Mouse (Mus musculus): ENCODE data around the gene Ulk4. TPM values are rescaled to one million over a fixed set of nuclear protein-coding genes. Genes with fewer than 3 reads are reported as not detected.

Gene Ulk4
- polyA plus RNA-seq, 2 experiments, result 0.40 to 30.5 TPM

DNA sequence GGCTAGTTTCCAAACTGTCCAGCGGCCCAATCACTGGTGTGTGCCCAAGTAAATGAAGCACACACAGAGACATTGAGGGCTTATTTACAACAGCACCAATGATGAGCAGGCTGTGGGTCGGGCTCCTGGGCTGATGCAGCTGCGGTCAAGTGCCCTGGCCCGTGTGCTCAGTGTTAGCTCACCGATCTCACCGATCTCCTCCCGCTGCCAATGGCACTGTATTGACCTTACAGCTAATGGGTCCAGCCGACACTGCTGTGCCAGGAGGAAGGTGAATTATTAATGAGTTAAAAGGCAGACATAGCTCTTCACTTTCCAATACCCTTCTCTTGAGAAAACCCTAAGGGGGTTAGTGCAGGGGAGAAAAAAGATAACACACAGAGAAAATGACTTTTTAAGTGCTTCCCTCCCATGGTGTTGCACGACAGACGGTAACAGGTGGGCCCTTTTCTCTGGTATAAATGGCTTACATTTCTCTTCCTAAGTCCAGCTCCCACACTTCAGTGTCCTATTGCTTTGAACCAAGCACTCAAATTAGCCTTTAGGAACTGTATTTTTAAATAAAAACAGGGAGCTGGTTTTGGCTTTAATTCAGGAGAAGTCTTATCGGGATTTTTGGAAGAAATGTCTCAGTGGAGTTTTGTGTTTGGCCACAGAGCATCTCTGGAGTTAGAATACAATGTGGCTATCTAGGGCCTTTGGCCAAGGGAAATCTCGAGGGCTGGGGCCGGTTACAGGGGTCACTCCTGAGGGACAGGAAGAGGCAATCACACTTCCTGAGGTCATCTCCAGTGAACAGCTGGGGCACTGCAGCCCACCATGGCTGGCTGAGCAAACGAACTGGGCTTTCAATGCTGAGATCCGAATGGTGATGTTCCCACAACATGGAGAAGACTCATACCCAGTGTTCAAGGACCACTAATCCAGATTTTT is 282.5 kb downstream of the Ulk4 start:
- Histone ChIP-seq H3K36me3 (replicated peaks; ENCODE audit: control insufficient read depth, insufficient read depth, low read depth) (no peaks in the 10 kb centered on the region), H3K4me3 (ENCODE audit: insufficient read depth in 1 of 2, low read depth in 2 of 2, low read length in 2 of 2) (no peak overlapping the region)
- WGBS (ENCODE audit: insufficient replicate concordance), result 58% methylated on average over 15 of the region's 15 CpGs

GRCm38 (mm10) chr9:120993004-120993403 is 284.0 kb downstream of the Ulk4 start:
- H3K4me3 ChIP-seq (ENCODE audit: insufficient read depth in 1 of 2, low read depth in 2 of 2, low read length in 2 of 2), result no peak overlapping the region
- H3K36me3 ChIP-seq (replicated peaks; ENCODE audit: control insufficient read depth, insufficient read depth, low read depth), result no peaks in the 10 kb centered on the region
- no peaks in the 10 kb centered on the region for H3K27me3 ChIP-seq (ENCODE audit: control insufficient read depth, insufficient read depth, low read length)
- no peak overlapping the region for H3K27ac ChIP-seq
- DNase-seq (ENCODE audit: low read depth in 3 of 3, low spot score in 3 of 3), result no peak
- H3K9ac ChIP-seq (replicated peaks), result no peak overlapping the region
- H3K9me3 ChIP-seq (ENCODE audit: control insufficient read depth, low read length), result no peaks in the 10 kb centered on the region
- no peak overlapping the region for H3K4me2 ChIP-seq (ENCODE audit: low read depth)
- TF ChIP-seq CTCF (IDR thresholded peaks at IDR 0.05; ENCODE audit: low read depth) (no peak), EP300 (IDR thresholded peaks at IDR 0.05; ENCODE audit: low read depth) (no peak)
- ATAC-seq (ENCODE audit: insufficient read depth), result no peak
- H3K4me1 ChIP-seq (replicated peaks; ENCODE audit: control insufficient read depth in 2 of 2, insufficient read depth in 2 of 2, low read length in 1 of 2), result no peaks in the 10 kb centered on the region
- 57% methylated on average over 10 of the region's 10 CpGs for WGBS (ENCODE audit: insufficient replicate concordance)

More for the DNA sequence above, 282.5 kb downstream of the Ulk4 start:
- Histone ChIP-seq H3K4me2 (ENCODE audit: low read depth) (no peak overlapping the region), H3K4me1 (replicated peaks; ENCODE audit: control insufficient read depth in 2 of 2, insufficient read depth in 2 of 2, low read length in 1 of 2) (no peaks in the 10 kb centered on the region), H3K27ac (no peak overlapping the region), H3K9me3 (ENCODE audit: control insufficient read depth, low read length) (no peaks in the 10 kb centered on the region), H3K27me3 (ENCODE audit: control insufficient read depth, insufficient read depth, low read length) (no peaks in the 10 kb centered on the region), H3K9ac (replicated peaks) (no peak overlapping the region)
- TF ChIP-seq CTCF (IDR thresholded peaks at IDR 0.05; ENCODE audit: low read depth) (no peak), EP300 (IDR thresholded peaks at IDR 0.05; ENCODE audit: low read depth) (no peak)
- DNase-seq (ENCODE audit: low read depth in 3 of 3, low spot score in 3 of 3) (no peak), ATAC-seq (ENCODE audit: insufficient read depth) (no peak)

- Histone ChIP-seq H3K9ac (replicated peaks) (no peak overlapping the region), H3K36me3 (replicated peaks; ENCODE audit: control insufficient read depth, insufficient read depth, low read depth) (no peaks in the 10 kb centered on the region), H3K4me2 (ENCODE audit: low read depth) (no peak overlapping the region), H3K9me3 (ENCODE audit: control insufficient read depth, low read length) (no peaks in the 10 kb centered on the region), H3K27ac (no peak overlapping the region), H3K4me1 (replicated peaks; ENCODE audit: control insufficient read depth in 2 of 2, insufficient read depth in 2 of 2, low read length in 1 of 2) (no peaks in the 10 kb centered on the region), H3K4me3 (ENCODE audit: insufficient read depth in 1 of 2, low read depth in 2 of 2, low read length in 2 of 2) (no peak overlapping the region), H3K27me3 (ENCODE audit: control insufficient read depth, insufficient read depth, low read length) (no peaks in the 10 kb centered on the region)
- TF ChIP-seq CTCF (IDR thresholded peaks at IDR 0.05; ENCODE audit: low read depth) (no peak), EP300 (IDR thresholded peaks at IDR 0.05; ENCODE audit: low read depth) (no peak)
- 34% methylated on average over 2 of the region's 2 CpGs for WGBS (ENCODE audit: insufficient replicate concordance)
- no peak for ATAC-seq (ENCODE audit: insufficient read depth)
- no peak for DNase-seq (ENCODE audit: low read depth in 3 of 3, low spot score in 3 of 3)
Observed at GRCm38 (mm10) chr9:120991801-120992200, 285.2 kb downstream of the Ulk4 start.

GRCm38 (mm10) chr9:120989806-120990700 is 286.9 kb downstream of the Ulk4 start:
- H3K27ac ChIP-seq, result no peak overlapping the region
- no peak overlapping the region for H3K9ac ChIP-seq (replicated peaks)
- H3K4me3 ChIP-seq (ENCODE audit: insufficient read depth in 1 of 2, low read depth in 2 of 2, low read length in 2 of 2), result no peak overlapping the region
- ATAC-seq (ENCODE audit: insufficient read depth) (no peak), DNase-seq (ENCODE audit: low read depth in 3 of 3, low spot score in 3 of 3) (no peak)
- no peaks in the 10 kb centered on the region; a peak in 1 of 4 replicates for H3K4me1 ChIP-seq (replicated peaks; ENCODE audit: control insufficient read depth in 2 of 2, insufficient read depth in 2 of 2, low read length in 1 of 2)
- no peaks in the 10 kb centered on the region for H3K36me3 ChIP-seq (replicated peaks; ENCODE audit: control insufficient read depth, insufficient read depth, low read depth)
- TF ChIP-seq EP300 (IDR thresholded peaks at IDR 0.05; ENCODE audit: low read depth), result no peak
- no peak for TF ChIP-seq CTCF (IDR thresholded peaks at IDR 0.05; ENCODE audit: low read depth)
- WGBS (ENCODE audit: insufficient replicate concordance), result 70% methylated on average over 15 of the region's 15 CpGs
- no peaks in the 10 kb centered on the region for H3K27me3 ChIP-seq (ENCODE audit: control insufficient read depth, insufficient read depth, low read length)
- no peak overlapping the region for H3K4me2 ChIP-seq (ENCODE audit: low read depth)
- no peaks in the 10 kb centered on the region for H3K9me3 ChIP-seq (ENCODE audit: control insufficient read depth, low read length)

- Histone ChIP-seq H3K4me1 (replicated peaks; ENCODE audit: control insufficient read depth in 2 of 2, insufficient read depth in 2 of 2, low read length in 1 of 2) (peaks cover 0 to 15% of the 10 kb centered on the region in 2 experiments; a peak in 3 of 4 replicates), H3K9ac (replicated peaks) (no peak overlapping the region), H3K36me3 (replicated peaks; ENCODE audit: control insufficient read depth, insufficient read depth, low read depth) (no peaks in the 10 kb centered on the region), H3K4me3 (ENCODE audit: insufficient read depth in 1 of 2, low read depth in 2 of 2, low read length in 2 of 2) (no peak overlapping the region), H3K27me3 (ENCODE audit: control insufficient read depth, insufficient read depth, low read length) (no peaks in the 10 kb centered on the region), H3K27ac (no peak overlapping the region), H3K4me2 (ENCODE audit: low read depth) (no peak overlapping the region), H3K9me3 (ENCODE audit: control insufficient read depth, low read length) (no peaks in the 10 kb centered on the region)
- TF ChIP-seq EP300 (IDR thresholded peaks at IDR 0.05; ENCODE audit: low read depth), result no peak
- no peak for TF ChIP-seq CTCF (IDR thresholded peaks at IDR 0.05; ENCODE audit: low read depth)
- no peak for ATAC-seq (ENCODE audit: insufficient read depth)
- whole genome bisulfite sequencing (ENCODE audit: insufficient replicate concordance), result 60% methylated on average over 9 of the region's 9 CpGs
- DNase-seq (ENCODE audit: low read depth in 3 of 3, low spot score in 3 of 3), result no peak
Observed at GRCm38 (mm10) chr9:120988088-120988487, 288.9 kb downstream of the Ulk4 start.
